Mouse (Mus musculus): ENCODE measurements around the gene Afap1l2. TPM values are rescaled to one million over a fixed set of nuclear protein-coding genes. Genes with fewer than 3 reads are reported as not detected.

Gene Afap1l2
- polyA plus RNA-seq, 1 experiment, result 17.3 TPM

GRCm38 (mm10) chr19:56954857-56955256 is 53.2 kb downstream of the Afap1l2 start:
- H3K4me1 ChIP-seq (ENCODE audit: control insufficient read depth, insufficient read depth, low read length), result peaks cover 2% of the 10 kb centered on the region

GRCm38 (mm10) chr19:56953856-56954255 is 54.2 kb downstream of the Afap1l2 start:
- no peaks in the 10 kb centered on the region for H3K9me3 ChIP-seq (replicated peaks; ENCODE audit: control insufficient read depth, insufficient read depth, low read length, poor library complexity, severe bottlenecking)
- no peaks in the 10 kb centered on the region for H3K36me3 ChIP-seq (ENCODE audit: control insufficient read depth, insufficient read depth, low read length, poor library complexity, severe bottlenecking)
- no peak overlapping the region for H3K9ac ChIP-seq (ENCODE audit: low read depth, poor library complexity, severe bottlenecking)
- no peaks in the 10 kb centered on the region for H3K4me1 ChIP-seq (ENCODE audit: control insufficient read depth, insufficient read depth, low read length)
- no peak overlapping the region for H3K27ac ChIP-seq (ENCODE audit: insufficient read depth, low read length)
- no peak overlapping the region for H3K4me3 ChIP-seq (ENCODE audit: low read depth, low read length)
- no peak for TF ChIP-seq POLR2A (IDR thresholded peaks at IDR 0.05; ENCODE audit: insufficient read depth, low read length)
- no peak for TF ChIP-seq EP300 (IDR thresholded peaks at IDR 0.05; ENCODE audit: insufficient read depth, low read depth, low read length)
- no peak for TF ChIP-seq CTCF (IDR thresholded peaks at IDR 0.05; ENCODE audit: low read depth, low read length)
- no peaks in the 10 kb centered on the region for H3K27me3 ChIP-seq (ENCODE audit: control insufficient read depth, insufficient read depth, low read length, poor library complexity, severe bottlenecking)

More at GRCm38 (mm10) chr19:56954857-56955256, 53.2 kb downstream of the Afap1l2 start:
- H3K4me3 ChIP-seq (ENCODE audit: low read depth, low read length), result no peak overlapping the region
- no peak overlapping the region for H3K9ac ChIP-seq (ENCODE audit: low read depth, poor library complexity, severe bottlenecking)
- no peaks in the 10 kb centered on the region for H3K36me3 ChIP-seq (ENCODE audit: control insufficient read depth, insufficient read depth, low read length, poor library complexity, severe bottlenecking)
- H3K9me3 ChIP-seq (replicated peaks; ENCODE audit: control insufficient read depth, insufficient read depth, low read length, poor library complexity, severe bottlenecking), result no peaks in the 10 kb centered on the region
- TF ChIP-seq EP300 (IDR thresholded peaks at IDR 0.05; ENCODE audit: insufficient read depth, low read depth, low read length), result no peak
- no peak for TF ChIP-seq POLR2A (IDR thresholded peaks at IDR 0.05; ENCODE audit: insufficient read depth, low read length)
- no peak for TF ChIP-seq CTCF (IDR thresholded peaks at IDR 0.05; ENCODE audit: low read depth, low read length)
- no peaks in the 10 kb centered on the region for H3K27me3 ChIP-seq (ENCODE audit: control insufficient read depth, insufficient read depth, low read length, poor library complexity, severe bottlenecking)
- H3K27ac ChIP-seq (ENCODE audit: insufficient read depth, low read length), result no peak overlapping the region

DNA sequence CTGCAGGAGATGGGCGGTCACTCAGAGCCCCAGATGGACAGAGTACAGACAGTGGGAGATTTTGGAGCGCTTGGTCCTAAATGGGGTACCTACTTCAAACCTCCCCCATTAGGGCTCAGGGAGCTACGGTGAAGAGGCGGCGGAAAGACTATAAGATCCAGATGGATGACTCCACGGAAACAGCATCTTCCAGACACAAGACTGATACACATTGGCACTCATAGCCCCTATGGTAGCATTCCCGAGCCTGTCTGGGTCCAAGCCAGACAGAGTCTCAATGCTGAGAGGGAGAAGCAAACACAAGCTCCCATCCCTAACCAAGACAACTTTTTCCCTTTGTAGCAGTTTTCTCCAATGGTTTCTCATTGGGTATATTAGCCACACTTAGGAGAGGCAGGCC is 57.2 kb downstream of the Afap1l2 start:
- H3K9me3 ChIP-seq (replicated peaks; ENCODE audit: control insufficient read depth, insufficient read depth, low read length, poor library complexity, severe bottlenecking), result no peaks in the 10 kb centered on the region
- no peak overlapping the region for H3K9ac ChIP-seq (ENCODE audit: low read depth, poor library complexity, severe bottlenecking)
- no peaks in the 10 kb centered on the region for H3K27me3 ChIP-seq (ENCODE audit: control insufficient read depth, insufficient read depth, low read length, poor library complexity, severe bottlenecking)
- TF ChIP-seq CTCF (IDR thresholded peaks at IDR 0.05; ENCODE audit: low read depth, low read length) (no peak), POLR2A (IDR thresholded peaks at IDR 0.05; ENCODE audit: insufficient read depth, low read length) (no peak), EP300 (IDR thresholded peaks at IDR 0.05; ENCODE audit: insufficient read depth, low read depth, low read length) (no peak)
- no peak overlapping the region for H3K4me3 ChIP-seq (ENCODE audit: low read depth, low read length)
- no peaks in the 10 kb centered on the region for H3K36me3 ChIP-seq (ENCODE audit: control insufficient read depth, insufficient read depth, low read length, poor library complexity, severe bottlenecking)
- H3K27ac ChIP-seq (ENCODE audit: insufficient read depth, low read length), result no peak overlapping the region
- H3K4me1 ChIP-seq (ENCODE audit: control insufficient read depth, insufficient read depth, low read length), result no peaks in the 10 kb centered on the region

GRCm38 (mm10) chr19:56949868-56950267 is 58.2 kb downstream of the Afap1l2 start:
- no peak overlapping the region for H3K27ac ChIP-seq (ENCODE audit: insufficient read depth, low read length)
- no peak overlapping the region for H3K4me3 ChIP-seq (ENCODE audit: low read depth, low read length)
- no peaks in the 10 kb centered on the region for H3K4me1 ChIP-seq (ENCODE audit: control insufficient read depth, insufficient read depth, low read length)
- no peak overlapping the region for H3K9ac ChIP-seq (ENCODE audit: low read depth, poor library complexity, severe bottlenecking)
- H3K27me3 ChIP-seq (ENCODE audit: control insufficient read depth, insufficient read depth, low read length, poor library complexity, severe bottlenecking), result no peaks in the 10 kb centered on the region
- no peaks in the 10 kb centered on the region for H3K9me3 ChIP-seq (replicated peaks; ENCODE audit: control insufficient read depth, insufficient read depth, low read length, poor library complexity, severe bottlenecking)
- H3K36me3 ChIP-seq (ENCODE audit: control insufficient read depth, insufficient read depth, low read length, poor library complexity, severe bottlenecking), result no peaks in the 10 kb centered on the region
- TF ChIP-seq CTCF (IDR thresholded peaks at IDR 0.05; ENCODE audit: low read depth, low read length) (no peak), EP300 (IDR thresholded peaks at IDR 0.05; ENCODE audit: insufficient read depth, low read depth, low read length) (no peak), POLR2A (IDR thresholded peaks at IDR 0.05; ENCODE audit: insufficient read depth, low read length) (no peak)

GRCm38 (mm10) chr19:56947971-56948610 is 59.9 kb downstream of the Afap1l2 start:
- H3K36me3 ChIP-seq (ENCODE audit: control insufficient read depth, insufficient read depth, low read length, poor library complexity, severe bottlenecking), result no peaks in the 10 kb centered on the region
- TF ChIP-seq CTCF (IDR thresholded peaks at IDR 0.05; ENCODE audit: low read depth, low read length), result no peak
- no peak for TF ChIP-seq EP300 (IDR thresholded peaks at IDR 0.05; ENCODE audit: insufficient read depth, low read depth, low read length)
- TF ChIP-seq POLR2A (IDR thresholded peaks at IDR 0.05; ENCODE audit: insufficient read depth, low read length), result no peak
- H3K9ac ChIP-seq (ENCODE audit: low read depth, poor library complexity, severe bottlenecking), result no peak overlapping the region
- H3K27ac ChIP-seq (ENCODE audit: insufficient read depth, low read length), result no peak overlapping the region
- H3K4me1 ChIP-seq (ENCODE audit: control insufficient read depth, insufficient read depth, low read length), result peaks cover 1% of the 10 kb centered on the region
- no peak overlapping the region for H3K4me3 ChIP-seq (ENCODE audit: low read depth, low read length)
- no peaks in the 10 kb centered on the region for H3K9me3 ChIP-seq (replicated peaks; ENCODE audit: control insufficient read depth, insufficient read depth, low read length, poor library complexity, severe bottlenecking)
- no peaks in the 10 kb centered on the region for H3K27me3 ChIP-seq (ENCODE audit: control insufficient read depth, insufficient read depth, low read length, poor library complexity, severe bottlenecking)

DNA sequence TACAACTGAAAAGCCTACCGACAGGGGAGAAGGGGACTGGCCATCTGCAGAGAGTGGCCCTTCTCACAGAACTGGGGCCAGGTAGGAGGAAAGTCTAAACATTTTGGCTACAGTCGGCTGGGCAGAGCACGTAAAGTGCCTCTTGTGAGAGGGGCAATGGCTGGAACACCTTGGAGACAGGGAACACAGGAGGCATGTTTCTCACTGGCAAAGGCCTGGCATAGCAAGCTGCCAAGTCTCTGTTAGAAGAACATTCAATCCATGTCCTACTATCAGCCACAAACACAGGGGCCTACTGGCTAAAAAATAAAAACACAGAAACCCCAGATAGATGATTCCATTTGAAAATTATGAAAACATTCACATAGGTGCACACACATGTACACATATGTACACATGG is 61.3 kb downstream of the Afap1l2 start:
- H3K36me3 ChIP-seq (ENCODE audit: control insufficient read depth, insufficient read depth, low read length, poor library complexity, severe bottlenecking), result no peaks in the 10 kb centered on the region
- H3K27me3 ChIP-seq (ENCODE audit: control insufficient read depth, insufficient read depth, low read length, poor library complexity, severe bottlenecking), result no peaks in the 10 kb centered on the region
- no peak overlapping the region for H3K27ac ChIP-seq (ENCODE audit: insufficient read depth, low read length)
- H3K4me1 ChIP-seq (ENCODE audit: control insufficient read depth, insufficient read depth, low read length), result peaks cover 1% of the 10 kb centered on the region
- no peak overlapping the region for H3K9ac ChIP-seq (ENCODE audit: low read depth, poor library complexity, severe bottlenecking)
- H3K9me3 ChIP-seq (replicated peaks; ENCODE audit: control insufficient read depth, insufficient read depth, low read length, poor library complexity, severe bottlenecking), result no peaks in the 10 kb centered on the region
- TF ChIP-seq POLR2A (IDR thresholded peaks at IDR 0.05; ENCODE audit: insufficient read depth, low read length) (no peak), CTCF (IDR thresholded peaks at IDR 0.05; ENCODE audit: low read depth, low read length) (no peak), EP300 (IDR thresholded peaks at IDR 0.05; ENCODE audit: insufficient read depth, low read depth, low read length) (no peak)
- no peak overlapping the region for H3K4me3 ChIP-seq (ENCODE audit: low read depth, low read length)

Measured in ES-Bruce4 (cell line).